Mouse (Mus musculus): ENCODE results near the gene Lrmda.
A peak's percentile ranks its signal among the peaks of the same experiment; 100 is the strongest.
"Not testable (repeated sequence)": the region's sequence is repeated elsewhere in the genome, so short reads cannot be mapped to it uniquely, and the experiment has no call there.

The Lrmda gene

DNA sequence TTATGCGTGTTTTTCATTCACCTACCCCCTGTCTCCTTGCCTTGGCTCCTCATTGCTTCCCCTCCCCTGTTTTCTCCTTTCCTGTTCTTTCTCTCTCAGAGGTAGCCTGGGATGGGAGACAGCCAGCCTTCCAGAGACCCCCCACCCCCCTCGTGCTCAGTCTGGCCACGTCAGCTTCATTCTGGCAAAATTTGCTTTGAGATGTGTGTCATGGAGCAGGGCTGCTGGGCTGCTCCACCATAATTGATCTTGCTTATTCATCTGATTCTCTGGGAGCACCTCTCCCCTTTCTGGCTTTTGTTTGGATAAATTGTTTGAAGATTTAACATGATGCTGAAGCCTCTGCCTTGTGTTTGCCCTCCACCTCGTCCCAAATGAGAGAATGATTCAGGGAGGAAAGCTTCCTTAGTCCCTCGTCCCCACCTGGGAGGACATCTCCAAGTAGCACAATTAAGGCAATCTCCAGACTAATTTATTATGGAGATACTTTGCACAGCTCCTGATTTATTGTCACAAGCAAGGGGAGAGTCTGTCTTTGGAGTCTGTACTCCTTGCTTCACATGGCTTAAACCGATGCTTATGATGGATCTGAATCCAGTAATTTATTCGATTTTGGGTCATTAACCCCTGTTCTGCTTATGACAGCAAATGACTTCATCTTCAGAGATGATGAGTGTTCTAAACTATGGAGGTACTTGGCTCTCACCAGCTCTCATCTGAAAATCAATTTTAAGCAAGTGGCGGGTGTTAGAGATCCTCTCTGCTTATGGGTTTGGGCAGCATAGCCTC lies 526.6 kb downstream of the Lrmda start:
- DNase-seq, result no peak

DNA sequence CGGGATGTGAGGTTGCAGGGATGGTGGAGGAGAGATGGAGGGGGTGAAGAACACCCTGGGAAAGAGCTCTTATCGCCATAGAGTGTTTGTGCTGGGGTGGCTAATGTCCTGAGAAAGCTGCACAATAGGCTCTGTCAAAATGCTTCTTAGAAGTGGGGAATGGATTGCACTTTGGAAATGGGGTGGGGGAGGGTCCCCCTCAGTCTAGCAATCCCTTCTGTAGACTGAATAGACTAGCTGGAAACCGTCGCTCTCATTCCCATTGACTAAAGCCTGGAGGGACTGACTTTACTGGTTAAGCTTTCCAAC lies 527.1 kb downstream of the Lrmda start:
- no peak for DNase-seq

DNA sequence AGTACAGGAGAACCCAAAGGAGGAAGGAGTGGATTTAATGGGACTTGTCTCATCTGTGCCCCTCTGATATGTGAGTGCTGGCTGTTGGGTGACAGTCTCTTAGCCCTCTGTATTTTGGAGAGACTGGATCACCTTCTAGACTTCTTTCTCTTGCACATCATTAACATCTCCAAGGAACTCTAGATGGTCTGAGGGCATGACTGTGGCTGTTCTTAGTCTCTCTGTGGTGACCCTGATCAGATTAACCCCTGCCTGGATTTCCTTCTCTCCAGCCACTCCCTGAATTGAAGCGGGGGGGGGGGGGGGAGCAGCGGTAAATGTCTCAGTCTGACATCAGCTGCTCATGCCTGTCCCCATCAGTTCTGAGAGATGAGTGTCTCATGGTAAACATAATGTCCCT lies 528.8 kb downstream of the Lrmda start:
- no peak for DNase-seq

DNA sequence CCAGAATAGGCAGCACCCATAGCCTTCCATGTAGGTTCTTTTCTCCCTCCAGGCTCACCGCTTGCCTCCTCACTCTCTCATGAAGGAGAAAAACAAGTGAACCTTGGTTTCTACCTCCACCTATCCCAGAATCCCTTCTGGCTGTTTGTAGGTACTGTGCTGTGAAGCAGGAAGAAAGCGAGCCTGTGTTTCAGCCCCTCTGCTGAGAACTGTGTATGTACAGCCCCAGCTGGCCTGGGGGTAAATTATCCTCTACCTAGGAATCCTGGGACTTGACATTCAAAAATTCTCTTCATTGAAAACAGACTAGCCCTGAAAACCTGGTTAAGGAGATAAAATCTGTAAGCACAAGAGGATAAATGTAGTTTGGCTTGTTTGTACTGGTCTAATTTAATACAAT lies 529.7 kb downstream of the Lrmda start:
- DNase-seq, result no peak

DNA sequence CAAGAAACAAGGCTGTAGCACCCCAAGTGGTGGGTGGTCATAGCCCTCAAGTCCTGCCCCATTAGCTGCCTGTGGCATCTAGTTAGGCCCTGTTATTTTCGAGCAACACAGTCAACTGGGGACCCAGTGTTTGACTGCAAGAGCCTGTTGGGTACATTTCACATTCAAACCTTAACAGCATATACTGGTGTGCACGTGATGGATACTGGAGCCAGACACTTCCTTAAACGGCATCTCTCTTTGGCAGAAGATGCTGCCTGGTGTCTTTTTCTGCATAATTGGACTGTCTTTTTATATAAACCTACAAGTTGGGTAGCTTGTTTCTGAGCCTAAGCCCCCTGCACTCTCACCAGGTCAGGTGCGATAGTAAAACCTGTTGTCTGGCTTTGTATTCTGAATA lies 532.8 kb downstream of the Lrmda start:
- DNase-seq, result no peak

DNA sequence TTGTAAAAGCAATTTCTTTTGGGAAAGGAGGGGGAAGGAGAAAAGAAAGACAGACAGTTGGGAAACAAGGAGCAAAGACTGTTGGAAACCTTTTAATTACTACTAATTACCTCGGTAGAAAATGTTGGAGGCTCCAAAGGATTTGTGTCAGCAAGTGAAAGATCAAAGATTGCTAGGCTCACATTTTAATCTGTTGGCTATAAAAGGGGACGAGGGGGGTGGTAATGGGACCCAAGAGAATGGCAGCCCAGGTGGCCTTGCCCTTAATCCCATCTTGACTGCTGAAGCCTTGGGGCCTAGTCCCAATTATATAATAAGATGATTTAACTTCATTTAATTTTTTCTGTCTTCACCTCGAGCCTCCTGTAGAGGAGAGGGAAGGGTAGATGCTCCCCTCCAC lies 533.3 kb downstream of the Lrmda start:
- DNase-seq, result no peak

DNA sequence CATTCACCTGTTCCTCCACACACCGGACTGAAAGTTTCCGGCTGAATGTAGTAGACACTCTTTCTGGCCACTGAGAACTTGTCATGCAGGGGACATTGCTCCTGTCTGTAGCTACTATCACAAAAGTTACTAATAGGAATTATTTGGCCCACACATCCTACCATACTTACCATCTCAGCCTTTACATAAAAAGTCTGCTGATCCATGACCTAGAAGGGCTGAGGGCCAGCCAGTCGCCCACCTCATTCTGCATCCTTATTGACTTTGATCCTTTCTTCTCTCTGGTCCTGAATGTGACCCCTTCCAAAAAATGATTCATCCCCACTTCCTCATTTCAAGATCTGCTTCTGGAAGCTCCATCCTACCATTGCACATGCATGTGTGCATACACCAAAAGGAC lies 534.2 kb downstream of the Lrmda start:
- no peak for DNase-seq

DNA sequence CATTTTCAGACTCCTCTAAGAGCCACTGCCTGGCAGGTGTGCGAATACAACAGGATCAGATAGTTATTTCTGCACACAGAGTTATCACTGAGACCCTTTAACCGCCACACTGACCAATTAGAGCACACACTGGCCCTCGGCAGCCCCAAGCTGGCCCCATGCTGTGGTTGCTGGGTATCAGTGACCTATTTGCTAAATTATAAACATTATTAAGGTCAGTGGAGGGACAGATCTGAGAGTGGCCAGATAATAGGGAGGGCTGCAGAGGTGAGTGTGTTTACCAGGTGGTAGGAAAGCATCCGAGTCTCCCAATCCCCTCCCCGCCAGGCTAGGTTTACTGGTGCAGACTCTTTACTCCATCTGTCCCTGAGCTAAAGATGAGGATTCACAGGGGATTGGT lies 553.0 kb downstream of the Lrmda start:
- no peak for DNase-seq

DNA sequence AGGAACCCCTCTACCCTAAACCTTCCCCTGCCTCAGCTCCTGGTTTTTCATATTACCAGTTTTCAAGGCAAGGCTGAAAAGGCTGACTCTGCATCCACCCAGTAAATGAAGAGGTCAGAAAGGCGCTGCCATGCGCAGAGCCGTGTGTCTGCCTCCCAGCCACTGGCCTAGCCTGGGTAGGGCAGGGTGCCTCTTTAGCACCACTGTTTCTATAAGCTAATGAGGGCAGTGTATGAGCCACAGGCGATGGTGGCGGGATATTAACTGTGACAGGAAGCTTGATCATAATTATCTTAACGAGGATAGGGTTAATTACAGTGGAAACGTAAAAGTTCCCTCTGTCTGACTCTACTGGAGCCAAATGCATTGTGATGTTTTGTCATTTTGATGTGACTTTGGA lies 554.1 kb downstream of the Lrmda start:
- no peak for DNase-seq

DNA sequence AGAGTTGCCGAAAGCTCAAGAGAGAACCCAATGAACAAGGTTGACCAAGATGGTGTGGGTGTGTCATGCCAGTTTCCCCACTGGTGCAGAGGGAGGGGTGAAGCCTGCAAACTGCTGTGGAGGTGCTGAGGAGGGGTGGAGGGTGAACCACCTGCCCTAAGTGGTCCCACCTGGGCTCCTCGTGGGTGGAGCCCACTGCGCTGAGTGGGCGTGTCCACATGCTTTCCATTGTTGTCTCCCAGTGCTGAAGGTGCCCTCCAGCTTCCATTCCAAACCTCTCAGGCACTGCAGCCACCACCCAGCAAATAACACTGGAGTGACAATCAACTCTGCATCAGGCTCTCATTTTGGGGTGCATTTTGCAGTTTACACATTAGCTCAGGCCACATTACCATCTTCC lies 554.5 kb downstream of the Lrmda start:
- DNase-seq, result no peak

DNA sequence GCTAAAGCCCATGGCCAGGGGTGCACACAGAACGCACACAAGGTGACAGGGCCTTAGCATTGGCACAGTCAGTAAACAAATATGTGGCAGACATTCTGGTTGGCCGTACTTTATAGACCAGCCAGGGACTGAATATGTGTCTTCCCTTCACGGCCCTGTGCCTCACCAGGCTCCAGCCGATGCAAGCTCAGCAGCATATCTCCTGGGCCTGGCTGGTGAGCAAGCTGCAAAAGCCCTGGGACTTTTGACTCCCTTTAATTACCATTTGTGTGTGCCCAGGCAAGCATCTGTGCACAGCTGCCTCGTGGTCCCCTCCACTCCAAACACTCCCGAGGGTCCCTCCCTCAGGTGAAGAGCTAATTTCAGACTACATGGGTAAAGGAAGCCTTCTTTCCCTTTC lies 556.9 kb downstream of the Lrmda start:
- no peak for DNase-seq

DNA sequence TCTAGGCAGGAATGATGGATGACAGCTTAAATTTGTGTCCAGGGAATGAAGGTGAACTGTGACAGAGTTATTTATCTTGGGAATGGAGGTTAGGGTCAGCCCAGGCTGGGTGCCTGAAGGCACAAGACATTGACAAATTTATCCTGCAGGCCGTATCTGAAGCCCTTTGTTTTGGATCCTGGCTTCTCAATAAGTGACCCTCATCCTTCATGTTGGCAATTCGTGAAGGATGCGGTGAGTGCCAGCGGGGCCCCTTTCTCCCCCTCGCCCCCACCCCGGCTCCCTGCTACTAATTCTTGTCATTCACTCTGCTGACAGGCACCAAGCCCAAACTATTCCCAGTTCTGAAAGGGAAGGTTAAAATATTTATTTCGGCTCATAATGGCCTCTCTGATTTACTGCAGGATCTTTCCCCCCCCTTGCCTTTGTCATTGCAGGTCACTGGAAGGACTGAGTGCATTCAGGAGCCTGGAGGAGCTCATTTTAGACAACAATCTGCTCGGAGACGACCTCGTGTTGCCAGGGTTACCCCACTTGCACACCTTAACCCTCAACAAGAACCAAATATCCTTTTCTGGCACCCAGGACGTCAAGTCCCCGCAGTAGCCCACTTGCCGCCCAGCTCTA lies 558.0 kb downstream of the Lrmda start:
- no peak for DNase-seq

DNA sequence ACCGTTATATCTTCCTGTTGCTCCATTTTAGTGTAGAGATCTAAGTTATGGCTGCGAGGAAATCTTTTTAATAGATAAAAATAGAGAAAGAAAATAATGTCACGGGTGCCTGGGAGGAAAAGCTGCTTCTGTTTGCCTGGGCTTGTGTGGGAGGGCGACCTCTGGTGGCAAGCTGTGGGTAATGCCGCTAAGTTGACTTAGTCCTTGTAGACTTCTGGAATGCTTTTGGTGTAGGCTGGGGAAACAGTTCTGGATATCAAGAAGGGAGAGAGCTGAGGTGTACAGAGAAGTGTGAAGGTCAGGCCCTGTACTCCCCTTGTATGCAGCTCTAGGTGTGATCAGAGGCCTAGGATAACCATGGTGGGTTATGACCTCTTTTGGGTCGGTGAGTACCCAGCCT lies 558.7 kb downstream of the Lrmda start:
- peak; percentile 86 for DNase-seq

DNA sequence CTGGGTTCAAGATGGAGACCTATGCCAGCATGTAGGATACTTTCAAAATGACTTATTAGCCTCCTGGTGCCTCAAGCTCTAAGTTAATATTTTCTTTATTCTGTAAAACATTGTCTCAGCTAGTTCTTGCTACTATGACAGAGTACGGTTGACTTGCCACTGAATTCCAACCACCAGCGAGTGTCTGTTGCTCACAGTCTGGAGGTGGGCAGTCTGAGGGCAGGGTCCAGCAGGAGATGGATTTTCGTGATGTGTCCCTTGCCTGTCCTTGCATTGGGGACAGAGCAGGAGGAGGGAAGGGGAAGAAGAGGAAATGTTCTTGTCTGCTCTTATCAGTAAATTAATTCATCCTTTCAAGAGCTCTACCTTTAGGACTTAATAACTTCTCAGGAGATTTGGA lies 559.5 kb downstream of the Lrmda start:
- DNase-seq, result no peak

DNA sequence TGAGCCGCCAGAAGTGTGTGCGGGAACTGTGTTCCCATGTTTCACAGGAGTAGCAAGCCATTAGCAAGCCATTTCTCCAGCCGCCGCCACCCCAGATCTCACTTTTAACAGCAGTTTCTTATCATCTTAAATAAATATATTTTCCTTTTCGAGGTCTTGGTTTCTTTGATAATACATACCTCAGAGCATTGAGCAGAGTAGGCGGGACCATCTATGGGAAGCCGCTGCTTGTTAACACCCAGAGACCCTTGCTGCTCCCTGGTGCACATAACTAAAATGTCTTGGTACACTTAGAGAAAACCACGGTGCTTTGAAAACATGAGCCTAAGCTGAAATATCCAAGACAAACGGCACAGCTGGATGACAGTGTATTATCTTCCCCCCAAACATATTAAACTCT lies 562.6 kb downstream of the Lrmda start:
- DNase-seq, result no peak

DNA sequence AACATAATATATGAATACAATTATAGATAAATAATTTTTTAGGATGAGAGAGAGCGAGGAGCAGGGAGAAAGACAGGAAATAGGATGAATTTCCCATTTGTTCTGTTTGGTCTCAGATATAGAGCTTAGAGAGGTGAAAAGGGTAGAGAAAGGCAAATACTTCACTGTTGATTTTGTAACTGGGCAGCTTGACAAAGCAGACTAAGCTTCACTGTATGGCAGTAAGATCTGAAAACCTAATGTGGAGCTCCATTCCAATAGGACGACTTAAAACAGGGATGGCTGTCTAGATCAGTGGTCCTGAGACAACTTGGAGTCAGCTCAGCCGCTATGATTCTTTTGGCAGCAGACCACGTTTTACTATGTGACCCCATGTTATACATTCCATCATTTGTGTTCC lies 566.8 kb downstream of the Lrmda start:
- no peak for DNase-seq

DNA sequence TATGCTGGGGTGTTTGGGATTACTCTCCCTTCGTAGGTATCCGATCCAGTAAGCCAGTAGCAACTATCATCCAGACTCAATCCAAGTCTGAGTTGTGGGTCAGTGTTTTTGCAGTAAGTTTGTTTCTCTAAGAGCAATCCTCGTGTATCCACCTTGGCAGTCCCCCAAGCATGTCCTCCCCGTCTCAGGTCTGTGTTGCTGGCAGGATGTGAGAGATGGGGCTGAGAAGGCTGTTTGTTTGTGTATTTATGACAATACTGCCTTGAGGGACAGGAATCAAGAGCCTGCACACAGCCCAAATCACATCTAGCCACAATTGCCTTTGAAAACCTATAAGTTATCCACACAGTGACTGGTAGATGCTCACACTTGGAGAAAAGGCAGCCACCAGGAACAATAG lies 567.3 kb downstream of the Lrmda start:
- no peak for DNase-seq

DNA sequence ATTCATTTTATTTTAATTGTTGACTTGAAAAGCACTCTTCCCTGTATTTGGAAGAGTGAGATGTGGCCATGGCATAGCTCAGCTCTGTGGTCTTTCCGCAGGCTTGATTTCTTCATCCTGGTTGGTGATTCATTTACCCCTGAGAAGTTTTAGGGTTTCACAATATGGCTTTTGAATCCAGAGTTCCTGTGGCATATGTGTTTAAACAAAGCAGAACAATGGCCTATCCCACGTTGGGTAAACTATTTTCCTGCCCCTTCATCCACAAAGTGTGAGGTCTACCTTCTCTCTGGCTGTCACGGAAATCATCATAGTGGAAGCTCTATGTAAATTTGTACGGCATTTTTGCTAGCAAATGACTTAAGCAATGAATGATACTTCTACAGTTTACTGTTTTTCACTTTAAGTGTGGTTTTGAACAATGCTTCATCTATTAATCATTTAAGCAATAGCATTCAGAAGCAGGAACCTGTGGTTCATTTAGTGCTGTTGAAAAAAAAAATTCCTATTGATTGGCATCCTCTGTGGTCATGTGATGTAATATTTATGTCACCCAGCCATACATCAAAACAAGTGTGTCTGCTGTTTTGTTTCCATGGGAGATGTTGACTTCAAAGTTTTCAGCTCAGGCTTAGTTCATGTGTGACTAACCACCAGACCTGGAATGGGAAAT lies 567.9 kb downstream of the Lrmda start:
- DNase-seq, result no peak

DNA sequence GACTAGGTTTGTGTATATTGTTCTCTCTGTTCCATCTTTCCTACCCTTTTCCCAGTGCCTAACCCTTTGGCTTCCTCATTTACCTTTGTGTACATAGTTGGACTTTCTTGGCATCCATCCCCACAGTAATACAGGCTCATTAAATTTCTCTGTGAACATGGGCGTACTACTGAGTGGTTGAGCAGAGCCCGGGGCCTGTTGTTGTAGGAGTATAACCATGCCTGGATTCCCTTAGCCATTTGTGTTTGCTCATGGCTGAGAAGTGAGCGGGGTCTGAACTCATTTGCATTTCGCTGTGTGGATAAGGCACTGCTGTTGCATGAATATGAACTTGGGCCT lies 568.4 kb downstream of the Lrmda start:
- DNase-seq, result no peak

DNA sequence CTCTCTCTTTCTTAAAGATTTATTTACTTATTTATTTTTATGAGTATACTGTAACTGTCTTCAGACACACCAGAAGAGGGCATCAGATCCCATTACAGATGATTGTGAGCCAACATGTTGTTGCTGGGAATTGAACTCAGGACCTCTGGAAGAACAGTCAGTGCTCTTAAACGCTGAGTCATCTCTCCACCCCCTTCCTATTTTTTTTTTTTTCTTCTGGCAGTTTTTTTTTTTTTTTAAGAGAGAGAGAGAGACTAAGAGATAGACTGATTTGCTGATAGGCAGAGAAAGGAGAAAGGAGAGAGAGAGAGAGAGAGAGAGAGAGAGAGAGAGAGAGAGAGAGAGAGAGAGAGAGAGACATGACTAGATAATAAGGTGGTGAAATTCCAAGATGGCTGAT lies 568.9 kb downstream of the Lrmda start:
- not testable (repeated sequence) for DNase-seq

DNA sequence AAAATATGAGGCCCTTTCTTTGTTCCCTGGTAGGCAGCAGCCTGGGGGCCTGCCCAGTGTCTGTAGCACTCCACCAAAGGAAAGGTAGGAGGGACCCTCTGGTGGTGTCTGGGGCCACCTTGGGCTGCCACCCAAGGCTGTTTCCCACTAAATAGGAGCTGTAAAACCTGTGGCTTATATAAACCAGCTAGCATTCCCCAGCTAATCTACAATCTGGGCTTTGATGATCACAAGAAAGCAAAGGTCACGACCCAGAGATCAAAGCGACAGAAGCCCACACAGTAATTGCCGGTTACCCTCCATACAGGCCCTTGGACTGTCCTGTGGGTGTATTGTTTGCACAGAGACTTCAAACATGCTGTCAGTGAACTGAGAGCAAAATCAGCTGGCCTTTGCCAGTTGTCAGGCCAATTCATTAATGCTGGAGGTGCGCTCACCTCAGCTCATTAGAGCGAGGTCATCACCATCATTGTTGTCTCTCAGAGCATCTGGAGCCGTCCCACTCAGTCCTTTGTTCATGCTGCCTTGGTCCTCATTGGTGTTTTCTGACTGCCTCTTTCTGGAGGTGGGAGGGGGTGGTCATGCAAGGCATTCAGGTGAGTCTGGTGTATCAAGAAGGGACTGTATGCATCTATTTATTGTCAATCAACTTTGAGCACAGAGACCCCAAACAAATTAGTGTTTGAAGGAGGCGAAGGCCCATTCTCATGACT lies 570.1 kb downstream of the Lrmda start:
- DNase-seq, result no peak

DNA sequence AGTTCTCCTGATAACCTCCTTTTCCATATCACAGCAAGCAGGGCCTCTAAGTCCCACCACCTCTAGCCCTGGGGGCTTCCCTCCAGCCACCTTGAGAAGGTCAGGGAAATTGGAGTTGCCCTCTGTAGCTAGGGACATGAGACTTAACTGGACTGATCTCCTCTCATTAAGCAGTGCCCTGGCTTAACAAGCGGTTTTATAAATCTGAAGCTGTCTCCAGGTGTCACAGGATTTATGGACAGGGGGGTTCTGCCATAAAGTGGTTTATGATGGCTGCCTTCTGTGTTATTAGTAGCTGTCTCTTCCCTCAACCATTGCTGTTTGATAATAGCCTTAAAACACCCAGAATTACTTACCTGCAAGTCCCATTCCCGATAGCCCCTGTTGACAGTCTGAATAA lies 571.7 kb downstream of the Lrmda start:
- DNase-seq, result no peak

DNA sequence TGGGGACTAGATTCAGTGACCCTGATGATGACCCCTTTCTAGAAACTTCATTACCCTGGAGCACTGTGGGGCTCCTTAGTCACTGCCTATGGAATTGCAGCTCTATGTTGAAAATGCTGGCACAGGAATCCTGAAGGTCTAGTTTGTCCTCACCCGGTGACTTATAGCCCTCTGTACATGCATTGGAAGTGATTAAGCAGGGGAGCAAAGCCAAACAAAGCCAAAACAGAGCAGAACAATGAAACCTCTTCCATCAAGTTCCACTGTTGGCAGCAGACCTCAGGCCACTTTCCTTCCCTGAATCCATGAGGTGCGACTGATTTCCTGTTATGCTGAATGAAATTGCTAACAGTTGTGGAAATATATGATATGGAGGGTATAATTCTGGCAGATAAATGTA lies 578.0 kb downstream of the Lrmda start:
- no peak for DNase-seq

DNA sequence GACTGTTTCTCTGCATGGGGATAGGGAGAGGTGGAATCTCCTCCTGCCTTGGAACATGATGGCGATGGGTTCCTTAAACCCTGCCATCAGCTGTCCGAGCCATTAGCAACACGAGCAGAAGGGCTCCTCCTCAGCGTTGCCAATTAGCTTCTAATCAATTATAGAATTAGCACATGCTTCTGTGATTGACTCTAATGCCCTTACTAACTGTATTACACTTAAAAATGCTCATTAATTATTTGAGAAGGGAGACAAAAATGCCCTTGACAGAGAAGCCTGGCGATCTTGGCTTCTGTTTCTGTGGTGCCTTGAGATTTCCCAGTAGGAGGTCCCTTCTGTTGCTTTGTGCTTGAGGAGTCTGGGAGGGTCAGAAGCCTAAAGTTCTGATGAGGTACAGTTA lies 579.1 kb downstream of the Lrmda start:
- no peak for DNase-seq

Data from right cerebral cortex, postnatal 14 days (tissue).